Mouse (Mus musculus) lung, adult 2 months (tissue): Measurements from ENCODE around the gene Krtap28-13.

Source experiments
- CTCF ChIP-seq: fragments of 200-500 bp; IDR thresholded peaks from 2 replicates; pipeline ENCODE4 v1.5.1; 2011; ENCODE audit warnings: mild to moderate bottlenecking, low read length, control low read depth; ENCODE audit not compliant: insufficient read depth
- POLR2A ChIP-seq: fragments of 200-500 bp; IDR thresholded peaks from 2 replicates; pipeline ENCODE4 v1.6.1; 2011; ENCODE audit warnings: low read depth, mild to moderate bottlenecking, control low read depth, low read length, borderline replicate concordance; ENCODE audit errors: extremely low read depth

DNA sequence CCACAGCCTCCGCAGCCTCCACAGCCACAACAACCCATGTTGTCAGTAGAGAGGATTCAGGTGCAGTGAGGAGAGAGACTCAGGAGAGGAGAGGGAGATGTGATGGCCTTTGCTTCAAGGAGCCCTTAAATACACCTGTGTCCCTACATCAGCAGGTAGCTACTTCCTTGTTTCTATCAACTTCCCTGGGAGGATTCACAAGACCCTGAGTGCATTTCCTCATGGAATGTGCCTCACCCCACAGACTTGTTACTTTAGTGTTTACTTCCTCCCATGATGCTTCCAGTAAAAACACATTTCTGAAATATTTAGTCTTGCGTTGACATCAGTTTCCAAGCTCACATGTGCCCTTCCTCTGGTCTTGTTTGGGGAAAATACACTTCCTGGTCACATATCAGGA is 18.4 kb upstream of the Krtap28-13 start, which contains the start of gene Krtap28-10:
- TF ChIP-seq POLR2A, result no peak
- TF ChIP-seq CTCF, result no peak
